ENCODE assay signal across 7 mouse cellular contexts in the genomic region with DNA sequence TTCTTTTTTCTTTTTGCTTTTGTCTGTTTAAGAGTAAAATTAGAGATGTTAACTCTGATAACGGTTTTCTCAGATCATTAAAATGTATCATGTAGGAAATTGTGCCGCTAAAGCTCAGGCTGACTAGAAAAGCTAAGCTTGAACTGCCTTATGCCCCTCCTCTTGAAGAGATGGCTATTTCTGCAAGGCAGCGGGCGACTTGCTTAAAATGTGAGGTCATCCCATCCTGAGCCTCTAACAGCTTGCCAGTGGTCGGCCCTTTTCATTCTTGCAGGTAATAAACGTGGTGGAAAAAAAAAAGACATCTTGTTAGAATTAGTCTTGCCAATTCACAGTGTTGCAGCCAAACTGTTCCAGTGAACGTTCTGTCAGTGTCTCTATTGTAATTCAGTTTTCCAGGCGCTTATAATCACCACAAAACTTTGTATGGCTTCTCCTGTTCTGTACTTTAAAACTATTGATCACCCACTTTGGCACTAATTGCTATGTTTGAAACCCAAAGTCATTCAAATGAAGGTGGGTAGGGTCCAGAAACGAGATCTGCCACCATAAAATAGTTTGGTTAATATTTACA. TPM values are rescaled to one million over a fixed set of nuclear protein-coding genes. Genes with fewer than 3 reads are reported as not detected.
A peak's percentile ranks its signal among the peaks of the same experiment; 100 is the strongest.
DNase-seq lines count a peak whose midpoint lies in the region; ATAC-seq and TF ChIP-seq lines count a peak whose summit lies in the region.

No protein-coding gene starts in this region.

- no peak for ATAC-seq in lung, postnatal 0 days
- no peak for ATAC-seq in forebrain, embryonic 14.5 days
- ATAC-seq in limb, embryonic 14.5 days (ENCODE audit: low FRiP score, low read depth): no peak
- no peak for ATAC-seq in stomach, embryonic 14.5 days (ENCODE audit: insufficient number of reproducible peaks, insufficient read depth, low FRiP score, low read depth)

- H3K4me1 ChIP-seq in lung, postnatal 0 days (ENCODE audit: insufficient read depth, low read depth, low read length): peaks cover 18% of the 10 kb centered on the region; the same call in 1 of the 2 replicates
- H3K4me1 ChIP-seq in forebrain, embryonic 14.5 days (ENCODE audit: control insufficient read depth, insufficient read depth, low read length): peaks cover 42% of the 10 kb centered on the region
- peaks cover 38% of the 10 kb centered on the region for H3K4me1 ChIP-seq in limb, embryonic 14.5 days (ENCODE audit: control insufficient read depth, insufficient read depth, low read length)
- H3K4me1 ChIP-seq in stomach, embryonic 14.5 days (ENCODE audit: control insufficient read depth, insufficient read depth, low read length): peaks cover 23% of the 10 kb centered on the region

- no peaks in the 10 kb centered on the region for H3K9me3 ChIP-seq in lung, postnatal 0 days (ENCODE audit: low read length)
- H3K9me3 ChIP-seq in forebrain, embryonic 14.5 days (replicated peaks; ENCODE audit: control insufficient read depth, low read length): no peaks in the 10 kb centered on the region
- no peaks in the 10 kb centered on the region for H3K9me3 ChIP-seq in limb, embryonic 14.5 days (ENCODE audit: control insufficient read depth, low read length)
- no peaks in the 10 kb centered on the region for H3K9me3 ChIP-seq in stomach, embryonic 14.5 days (ENCODE audit: control insufficient read depth, low read depth, low read length)

- TF ChIP-seq EP300 in lung, postnatal 0 days (IDR thresholded peaks at IDR 0.05): no peak

- TF ChIP-seq POLR2A in limb, embryonic 14.5 days (IDR thresholded peaks at IDR 0.05; ENCODE audit: borderline replicate concordance, extremely low read depth, insufficient read depth, insufficient read length): no peak

- H3K9ac ChIP-seq in lung, postnatal 0 days (replicated peaks; ENCODE audit: low read depth): no peak overlapping the region; the same call in 1 of the 2 replicates
- peak overlapping the region; percentile 97 for H3K9ac ChIP-seq in forebrain, embryonic 14.5 days (ENCODE audit: low read length)
- H3K9ac ChIP-seq in limb, embryonic 14.5 days (ENCODE audit: low read depth, low read length, severe bottlenecking): no peak overlapping the region; the same call in 1 of the 2 replicates
- H3K9ac ChIP-seq in stomach, embryonic 14.5 days (replicated peaks; ENCODE audit: low read depth, low read length): no peak overlapping the region

- H3K36me3 ChIP-seq in lung, postnatal 0 days (ENCODE audit: insufficient read depth, low read length): no peaks in the 10 kb centered on the region
- no peaks in the 10 kb centered on the region for H3K36me3 ChIP-seq in forebrain, embryonic 14.5 days (ENCODE audit: control insufficient read depth, insufficient read depth, low read length)
- no peaks in the 10 kb centered on the region for H3K36me3 ChIP-seq in limb, embryonic 14.5 days (ENCODE audit: control insufficient read depth, insufficient read depth, low read length)
- no peaks in the 10 kb centered on the region for H3K36me3 ChIP-seq in stomach, embryonic 14.5 days (ENCODE audit: control insufficient read depth, insufficient read depth, low read length)

- H3K4me2 ChIP-seq in lung, postnatal 0 days (replicated peaks; ENCODE audit: low read depth, low read length): peak overlapping the region; percentile 95
- peak overlapping the region; percentile 82 for H3K4me2 ChIP-seq in forebrain, embryonic 14.5 days (ENCODE audit: low read length)
- peak overlapping the region; percentile 73 for H3K4me2 ChIP-seq in limb, embryonic 14.5 days (replicated peaks; ENCODE audit: low read depth, low read length, severe bottlenecking)
- H3K4me2 ChIP-seq in stomach, embryonic 14.5 days (replicated peaks; ENCODE audit: low read depth, low read length): peak overlapping the region; percentile 91

- H3K27ac ChIP-seq in lung, postnatal 0 days (ENCODE audit: low read length): no peak overlapping the region
- peak overlapping the region; percentile 98 for H3K27ac ChIP-seq in forebrain, embryonic 14.5 days (ENCODE audit: low read depth, low read length)
- H3K27ac ChIP-seq in limb, embryonic 14.5 days (replicated peaks; ENCODE audit: low read depth, low read length): no peak overlapping the region
- H3K27ac ChIP-seq in stomach, embryonic 14.5 days (ENCODE audit: low read length): no peak overlapping the region

- WGBS in lung, postnatal 0 days: 36% methylated on average over 9 of the region's 9 CpGs
- 7% methylated on average over 9 of the region's 9 CpGs for WGBS in forebrain, embryonic 14.5 days
- WGBS in limb, embryonic 14.5 days: 9% methylated on average over 9 of the region's 9 CpGs
- WGBS in stomach, embryonic 14.5 days: 22% methylated on average over 9 of the region's 9 CpGs

- no peaks in the 10 kb centered on the region for H3K27me3 ChIP-seq in lung, postnatal 0 days (replicated peaks; ENCODE audit: insufficient read depth, low read length)
- H3K27me3 ChIP-seq in forebrain, embryonic 14.5 days (replicated peaks; ENCODE audit: control insufficient read depth, insufficient read depth, low read length): no peaks in the 10 kb centered on the region
- no peaks in the 10 kb centered on the region for H3K27me3 ChIP-seq in limb, embryonic 14.5 days (ENCODE audit: control insufficient read depth, insufficient read depth, low read length)
- no peaks in the 10 kb centered on the region; the same call in 1 of the 2 replicates for H3K27me3 ChIP-seq in stomach, embryonic 14.5 days (ENCODE audit: control insufficient read depth, insufficient read depth, low read length)

- peak overlapping the region; percentile 94; the same call in 1 of the 2 replicates for H3K4me3 ChIP-seq in lung, postnatal 0 days (ENCODE audit: low read depth, low read length)
- peak overlapping the region; percentile 100 for H3K4me3 ChIP-seq in forebrain, embryonic 14.5 days (ENCODE audit: low read depth, low read length)
- peak overlapping the region; percentile 85 for H3K4me3 ChIP-seq in limb, embryonic 14.5 days (replicated peaks; ENCODE audit: low read length)
- peak overlapping the region; percentile 85 for H3K4me3 ChIP-seq in stomach, embryonic 14.5 days (ENCODE audit: low read depth, low read length)

- DNase-seq in lung, postnatal 0 days (ENCODE audit: low spot score): no peak
- no peak for DNase-seq in lung, postnatal 36 days
- DNase-seq in forebrain, embryonic 14.5 days (ENCODE audit: low spot score): no peak
- DNase-seq in limb, embryonic 14.5 days (ENCODE audit: low spot score): no peak
- DNase-seq in T-cell, adult 2 months (ENCODE audit: low spot score): no peak
- no peak for DNase-seq in right cerebral cortex, postnatal 36 days (ENCODE audit: low spot score in 2 of 2)

- no peak for TF ChIP-seq CTCF in lung, postnatal 0 days (IDR thresholded peaks at IDR 0.05)

RNA-seq across cellular contexts. Expression of a gene that starts 1.9 kb away (rescaled TPM):
- 8.7 and 8.8 TPM in 2 replicates for polyA plus RNA-seq in lung, postnatal 0 days (2015; fragmentation: Nextera tagmentation; extraction: Ambion mirVana)
- 21.9 and 26.0 TPM in 2 replicates for polyA plus RNA-seq in forebrain, embryonic 14.5 days (2014; fragmentation: Nextera tagmentation; extraction: Ambion mirVana)
- 6.0 and 7.5 TPM in 2 replicates for polyA plus RNA-seq in limb, embryonic 14.5 days (2012; rRNA removed)
- polyA plus RNA-seq in limb, embryonic 14.5 days (2014; fragmentation: Nextera tagmentation; extraction: Ambion mirVana): 9.6 and 11.0 TPM in 2 replicates
- polyA plus RNA-seq in stomach, embryonic 14.5 days (2014; fragmentation: Nextera tagmentation; extraction: Ambion mirVana): 8.4 and 10.0 TPM in 2 replicates
